Mouse (Mus musculus) CH12.LX (cell line): ENCODE results near the gene Shisa3.

Source experiments
- CTCF ChIP-seq, 2 experiments: IDR thresholded peaks in 1 of 2; conservative IDR thresholded peaks in 1 of 2; 2 replicates each; pipeline ENCODE4 v1.5.1; 2011 to 2012; ENCODE audit warnings: low read depth in 2 of 2, low read length in 2 of 2, improper control_type of control experiment in 1 of 2, inconsistent platforms in 1 of 2, mild to moderate bottlenecking in 1 of 2, moderate library complexity in 1 of 2
- EP300 ChIP-seq: IDR thresholded peaks from 2 replicates; pipeline ENCODE4 v1.6.1; 2011; ENCODE audit warnings: low read length, improper control_type of control experiment
- HCFC1 ChIP-seq: IDR thresholded peaks from 2 replicates; pipeline ENCODE4 v1.6.1; 2012; ENCODE audit warnings: low read depth, mild to moderate bottlenecking, inconsistent platforms, low read length, improper control_type of control experiment
- JUND ChIP-seq: conservative IDR thresholded peaks from 2 replicates; pipeline ENCODE4 v1.6.1; 2011; ENCODE audit warnings: low read depth, low read length, improper control_type of control experiment
- MAX ChIP-seq: IDR thresholded peaks from 2 replicates; pipeline ENCODE4 v1.6.1; 2011; ENCODE audit warnings: low read length, improper control_type of control experiment
- MEF2A ChIP-seq: IDR thresholded peaks from 2 replicates; pipeline ENCODE4 v1.6.1; 2014; ENCODE audit warnings: low read depth, mild to moderate bottlenecking, inconsistent platforms, low read length, improper control_type of control experiment, borderline replicate concordance
- MYC ChIP-seq: IDR thresholded peaks from 2 replicates; pipeline ENCODE4 v1.6.1; 2011; ENCODE audit warnings: low read depth, mild to moderate bottlenecking, improper control_type of control experiment, low read length
- POLR2A ChIP-seq: IDR thresholded peaks from 2 replicates; pipeline ENCODE4 v1.6.1; 2011; ENCODE audit warnings: low read depth, mild to moderate bottlenecking, improper control_type of control experiment, low read length
- RCOR1 ChIP-seq: conservative IDR thresholded peaks from 2 replicates; pipeline ENCODE4 v1.6.1; 2012; ENCODE audit warnings: low read depth, mild to moderate bottlenecking, inconsistent platforms, low read length, improper control_type of control experiment
- TBP ChIP-seq: conservative IDR thresholded peaks from 2 replicates; pipeline ENCODE4 v1.6.1; 2011; ENCODE audit warnings: low read depth, low read length, improper control_type of control experiment
- TCF12 ChIP-seq: IDR thresholded peaks from 2 replicates; pipeline ENCODE4 v1.6.1; 2014; ENCODE audit warnings: low read depth, mild to moderate bottlenecking, inconsistent platforms, low read length, improper control_type of control experiment
- USF2 ChIP-seq: conservative IDR thresholded peaks from 2 replicates; pipeline ENCODE4 v1.6.1; 2011; ENCODE audit warnings: low read depth, low read length, improper control_type of control experiment
- ZC3H11A ChIP-seq: IDR thresholded peaks from 2 replicates; pipeline ENCODE4 v1.6.1; 2012; ENCODE audit warnings: low read depth, mild to moderate bottlenecking, inconsistent platforms, low read length, improper control_type of control experiment
- ZNF384 ChIP-seq: IDR thresholded peaks from 2 replicates; pipeline ENCODE4 v1.6.1; 2012; ENCODE audit warnings: low read depth, low read length, improper control_type of control experiment, inconsistent platforms

GRCm38 (mm10) chr5:67670158-67670557 is 62.5 kb downstream of the Shisa3 start:
- TF ChIP-seq ZNF384 = no peak
- no peak for TF ChIP-seq RCOR1
- TF ChIP-seq ZC3H11A = no peak
- no peak for TF ChIP-seq JUND
- TF ChIP-seq POLR2A = no peak
- TF ChIP-seq CTCF (conservative IDR thresholded peaks at IDR 0.05 in 1 of 2, IDR thresholded peaks at IDR 0.05 in 1 of 2; ENCODE audit: low read depth in 2 of 2, low read length in 2 of 2) = no peak
- TF ChIP-seq TBP = no peak
- TF ChIP-seq EP300 = no peak
- no peak for TF ChIP-seq MAX
- TF ChIP-seq MYC = no peak
- TF ChIP-seq HCFC1 = no peak
- no peak for TF ChIP-seq MEF2A
- TF ChIP-seq USF2 = no peak
- TF ChIP-seq TCF12 = no peak
